Mouse (Mus musculus) forebrain, embryonic 15.5 days (tissue): Measurements from ENCODE around the gene Dusp9. TPM values are rescaled to one million over a fixed set of nuclear protein-coding genes. Genes with fewer than 3 reads are reported as not detected.

Experiments
- ATAC-seq: fragments of 200-750 bp; cut with Nextera tagmentation; replicated peaks from 2 replicates; pipeline ENCODE4 v1.8.0; 2017; ENCODE audit warnings: mild to moderate bottlenecking, moderate TSS enrichment, moderate library complexity
- H3K27ac ChIP-seq: fragments of 300-500 bp; sonication (generic); replicated peaks from 2 replicates; pipeline ENCODE4 v1.5.1; 2015; ENCODE audit warnings: mild to moderate bottlenecking, inconsistent platforms
- H3K27me3 ChIP-seq: fragments of 300-500 bp; sonication (generic); 2 replicates; pipeline ENCODE4 v1.6.1; 2015; ENCODE audit warnings: inconsistent platforms
- H3K36me3 ChIP-seq: fragments of 300-500 bp; sonication (generic); 2 replicates; pipeline ENCODE4 v1.6.1; 2015; ENCODE audit warnings: mild to moderate bottlenecking, inconsistent platforms
- H3K4me1 ChIP-seq: fragments of 300-500 bp; sonication (generic); 2 replicates; pipeline ENCODE4 v1.6.1; 2015; ENCODE audit warnings: inconsistent platforms
- H3K4me2 ChIP-seq: fragments of 300-500 bp; sonication (generic); replicated peaks from 2 replicates; pipeline ENCODE4 v1.6.1; 2015; ENCODE audit warnings: mild to moderate bottlenecking, inconsistent platforms
- H3K4me3 ChIP-seq: fragments of 300-500 bp; sonication (generic); 2 replicates; pipeline ENCODE4 v1.5.1; 2015; ENCODE audit warnings: mild to moderate bottlenecking, inconsistent platforms
- H3K9ac ChIP-seq: fragments of 300-500 bp; sonication (generic); replicated peaks from 2 replicates; pipeline ENCODE4 v1.6.1; 2015; ENCODE audit warnings: mild to moderate bottlenecking, inconsistent platforms
- H3K9me3 ChIP-seq: fragments of 300-500 bp; sonication (generic); 2 replicates; pipeline ENCODE4 v1.6.1; 2016; ENCODE audit warnings: inconsistent platforms
- WGBS: fragments of 180-500 bp; shearing (Covaris S2); methylation state at CpG from one replicate; pipeline ENCODE4 v1.1.7; 2015; ENCODE audit warnings: mixed read lengths; 5-methylcytosine and 5-hydroxymethylcytosine counted together
- polyA plus RNA-seq: library from polyadenylated mRNA; unstranded; fragments of >200 nt; fragmentation: Nextera tagmentation; extraction: Ambion mirVana; gene quantifications from 2 replicates; pipeline ENCODE4 v1.2.1, GENCODE M21; 2015

The Dusp9 gene
- polyA plus RNA-seq, 1 experiment from 2014 or later: 0.33 TPM

DNA sequence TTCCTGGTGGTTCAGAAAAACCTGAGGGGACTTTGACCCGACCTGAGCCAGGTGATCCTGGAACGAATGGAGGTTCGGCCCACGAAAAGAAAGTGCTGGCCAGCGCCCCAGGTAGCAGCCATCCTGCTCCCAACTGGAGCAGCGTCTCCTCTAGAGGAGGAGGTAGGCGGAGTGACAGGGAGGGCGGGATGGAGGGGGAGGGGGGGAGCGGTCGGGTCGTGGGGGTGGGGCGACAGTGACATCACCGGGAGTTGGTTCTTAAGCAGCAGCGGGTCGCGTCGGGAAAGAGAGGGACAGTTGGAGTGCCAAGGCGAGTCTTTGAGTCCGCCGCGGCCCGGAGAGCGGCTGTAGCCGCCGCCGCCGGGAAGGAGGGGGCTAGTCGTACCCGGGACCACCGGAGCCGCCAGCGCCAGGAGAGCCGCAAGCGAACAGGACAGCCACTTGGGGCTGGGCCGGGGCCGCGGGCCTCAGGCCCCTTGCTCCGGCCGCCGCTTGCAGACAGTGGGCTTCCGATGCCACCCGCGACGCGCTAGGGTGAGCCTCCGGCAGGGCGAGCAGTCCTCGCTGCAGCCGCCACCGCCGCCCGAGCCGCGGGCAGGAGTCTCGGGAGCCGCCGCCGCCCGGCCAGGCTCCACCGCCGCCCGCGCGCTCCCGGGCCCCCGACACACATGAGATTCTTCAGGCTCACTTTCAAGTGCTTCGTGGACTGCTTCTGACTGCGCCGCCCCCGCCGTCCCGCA is 33.8 kb downstream of the Dusp9 start, which contains the start of gene Slc6a8:
Gene Slc6a8 (plus strand): TSS at position 272 of the 740 bp plus-strand sequence.
- Histone ChIP-seq H3K9ac (peak within 1 kb of the TSS; percentile 68), H3K4me2 (peak within 1 kb of the TSS; percentile 66), H3K4me1 (peaks cover 22% of the 10 kb centered on the region), H3K36me3 (no peaks in the 10 kb centered on the region), H3K27me3 (no peaks in the 10 kb centered on the region), H3K27ac (peak within 1 kb of the TSS; percentile 62), H3K4me3 (peak within 1 kb of the TSS; percentile 67), H3K9me3 (no peaks in the 10 kb centered on the region)
- peak; percentile 78 for ATAC-seq
- WGBS: 19% methylated on average over 60 of the region's 72 CpGs

DNA sequence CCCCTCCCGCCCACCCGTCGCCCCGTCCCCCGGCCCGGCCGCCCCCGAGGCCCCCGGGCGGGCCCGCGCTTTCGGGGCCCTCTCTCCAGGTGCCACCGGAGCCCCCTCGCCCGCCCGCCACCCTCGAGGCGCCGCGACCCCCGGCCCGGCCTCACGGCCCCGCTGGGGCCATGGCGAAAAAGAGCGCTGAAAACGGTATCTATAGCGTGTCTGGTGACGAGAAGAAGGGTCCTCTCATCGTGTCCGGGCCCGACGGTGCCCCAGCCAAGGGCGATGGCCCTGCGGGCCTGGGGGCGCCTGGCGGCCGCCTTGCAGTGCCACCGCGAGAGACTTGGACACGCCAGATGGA is 34.4 kb downstream of the Dusp9 start:
- H3K9me3 ChIP-seq: no peaks in the 10 kb centered on the region
- peak overlapping the region; percentile 67 for H3K4me3 ChIP-seq
- WGBS: 16% methylated on average over 21 of the region's 42 CpGs
- peak; percentile 17 for ATAC-seq
- H3K27me3 ChIP-seq: no peaks in the 10 kb centered on the region
- peaks cover 22% of the 10 kb centered on the region for H3K4me1 ChIP-seq
- peak overlapping the region; percentile 66 for H3K4me2 ChIP-seq
- peak overlapping the region; percentile 68 for H3K9ac ChIP-seq
- peak overlapping the region; percentile 40 for H3K27ac ChIP-seq
- no peaks in the 10 kb centered on the region for H3K36me3 ChIP-seq

DNA sequence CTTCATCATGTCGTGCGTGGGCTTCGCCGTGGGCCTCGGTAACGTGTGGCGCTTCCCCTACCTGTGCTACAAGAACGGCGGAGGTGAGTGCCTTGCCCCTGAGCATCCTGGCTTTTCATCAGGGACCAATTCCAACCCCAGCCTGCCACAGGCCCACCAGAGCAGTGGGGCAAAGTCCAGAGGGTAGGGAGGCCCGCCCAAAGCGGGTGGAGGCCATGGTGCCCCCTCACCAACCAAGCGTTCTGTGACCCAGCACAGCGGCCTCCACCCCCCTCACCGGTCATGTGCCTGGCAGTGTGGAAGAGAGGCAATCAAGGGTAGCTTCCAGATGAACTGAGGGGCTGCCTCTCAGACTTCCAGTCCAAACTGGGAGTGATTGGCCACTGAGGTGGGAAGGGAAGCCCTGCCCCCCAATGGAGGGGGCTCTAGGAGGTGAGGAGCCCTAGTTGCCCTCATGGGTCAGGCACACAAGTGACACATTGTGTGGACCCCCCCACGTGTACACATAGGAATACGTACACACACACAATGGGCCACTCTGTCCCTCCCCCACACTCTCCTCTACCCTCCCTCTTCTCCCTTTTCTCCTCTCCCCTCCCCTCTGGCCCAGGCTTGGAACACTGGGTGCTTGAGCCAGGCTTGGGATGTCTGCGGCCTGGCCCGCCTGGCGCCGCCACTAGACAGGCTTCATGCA is 34.9 kb downstream of the Dusp9 start:
- Histone ChIP-seq H3K4me2 (peak overlapping the region; percentile 66), H3K9me3 (no peaks in the 10 kb centered on the region), H3K4me1 (peaks cover 22% of the 10 kb centered on the region), H3K27ac (peak overlapping the region; percentile 40), H3K4me3 (peak overlapping the region; percentile 67), H3K36me3 (no peaks in the 10 kb centered on the region), H3K9ac (peak overlapping the region; percentile 68), H3K27me3 (no peaks in the 10 kb centered on the region)
- 26% methylated on average over 20 of the region's 20 CpGs for WGBS
- peak; percentile 23 for ATAC-seq

- no peaks in the 10 kb centered on the region for H3K9me3 ChIP-seq
- H3K9ac ChIP-seq: peak overlapping the region; percentile 68
- peak overlapping the region; percentile 67 for H3K4me3 ChIP-seq
- H3K4me2 ChIP-seq: peak overlapping the region; percentile 66
- no peak for ATAC-seq
- no peaks in the 10 kb centered on the region; the same call in 1 of the 2 replicates for H3K36me3 ChIP-seq
- H3K27me3 ChIP-seq: no peaks in the 10 kb centered on the region
- peaks cover 22% of the 10 kb centered on the region for H3K4me1 ChIP-seq
- 73% methylated on average over 2 of the region's 2 CpGs for WGBS
- no peak overlapping the region for H3K27ac ChIP-seq
Observed at GRCm38 (mm10) chrX:73675231-73675630, 36.0 kb downstream of the Dusp9 start.

DNA sequence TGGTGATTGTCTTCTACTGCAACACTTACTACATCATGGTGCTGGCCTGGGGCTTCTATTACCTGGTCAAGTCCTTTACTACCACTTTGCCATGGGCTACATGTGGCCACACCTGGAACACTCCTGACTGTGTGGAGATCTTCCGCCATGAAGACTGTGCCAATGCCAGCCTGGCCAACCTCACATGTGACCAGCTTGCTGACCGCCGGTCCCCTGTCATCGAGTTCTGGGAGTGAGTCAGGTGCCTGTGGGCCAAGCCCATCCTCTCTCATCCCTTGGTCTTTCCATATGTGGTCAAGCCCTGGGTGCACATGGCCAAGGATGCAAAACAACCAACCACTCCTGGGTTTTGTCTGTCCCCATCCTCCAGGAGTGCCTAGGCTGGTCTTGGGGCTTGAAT is 37.4 kb downstream of the Dusp9 start:
- Histone ChIP-seq H3K27me3 (no peaks in the 10 kb centered on the region), H3K36me3 (peaks cover 3% of the 10 kb centered on the region; the same call in 1 of the 2 replicates), H3K4me3 (no peak overlapping the region), H3K4me2 (no peak overlapping the region), H3K9ac (no peak overlapping the region), H3K27ac (no peak overlapping the region), H3K4me1 (peaks cover 22% of the 10 kb centered on the region), H3K9me3 (no peaks in the 10 kb centered on the region)
- ATAC-seq: no peak
- WGBS: 94% methylated on average over 4 of the region's 4 CpGs

DNA sequence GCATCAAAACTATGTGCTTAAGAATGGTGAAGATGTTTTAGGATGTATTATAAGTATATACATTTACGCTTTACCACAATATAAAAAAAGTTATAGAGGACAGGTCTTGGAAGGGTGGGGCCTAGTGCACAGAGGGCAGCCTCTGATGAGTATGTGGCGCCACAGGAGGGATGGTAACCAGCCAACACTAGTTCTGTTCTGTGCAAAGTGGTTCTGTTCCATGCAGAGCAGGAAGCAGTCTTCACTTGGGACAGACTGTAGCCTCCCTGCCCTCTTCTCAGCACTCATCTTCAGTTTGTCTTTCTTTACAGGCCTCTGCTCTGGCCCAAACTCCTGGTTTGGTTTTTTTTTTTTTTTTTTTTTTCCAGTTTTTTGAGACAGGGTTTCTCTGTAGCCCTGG is 44.9 kb downstream of the Dusp9 start:
- no peak for ATAC-seq
- no peak overlapping the region for H3K4me2 ChIP-seq
- H3K27ac ChIP-seq: no peak overlapping the region
- peaks cover 12% of the 10 kb centered on the region; the same call in 1 of the 2 replicates for H3K36me3 ChIP-seq
- 89% methylated on average over 2 of the region's 2 CpGs for WGBS
- no peak overlapping the region for H3K4me3 ChIP-seq
- no peak overlapping the region for H3K9ac ChIP-seq
- H3K4me1 ChIP-seq: no peaks in the 10 kb centered on the region
- no peaks in the 10 kb centered on the region for H3K27me3 ChIP-seq
- no peaks in the 10 kb centered on the region for H3K9me3 ChIP-seq

DNA sequence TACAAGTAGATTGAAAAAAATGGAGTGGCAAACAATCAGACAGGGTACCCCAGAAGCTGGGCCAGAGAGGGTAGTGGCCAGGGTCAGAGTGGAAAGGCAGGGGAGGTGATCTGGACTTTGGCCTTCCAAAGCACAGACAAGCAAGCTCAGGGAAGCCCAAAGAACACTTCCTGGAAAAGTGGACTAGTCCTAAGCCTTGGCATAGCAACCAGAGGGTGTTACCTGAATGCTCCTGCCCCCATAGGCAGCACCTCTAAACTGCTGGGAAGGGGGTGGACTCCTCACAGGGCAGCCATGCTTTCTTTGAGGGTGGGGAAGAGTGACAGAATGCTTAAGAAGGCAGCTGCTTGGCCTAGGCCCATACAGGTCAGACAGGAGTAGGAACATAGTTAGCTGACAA is 45.8 kb downstream of the Dusp9 start:
- Histone ChIP-seq H3K36me3 (peaks cover 13% of the 10 kb centered on the region; the same call in 1 of the 2 replicates), H3K27ac (no peak overlapping the region), H3K4me1 (no peaks in the 10 kb centered on the region)

DNA sequence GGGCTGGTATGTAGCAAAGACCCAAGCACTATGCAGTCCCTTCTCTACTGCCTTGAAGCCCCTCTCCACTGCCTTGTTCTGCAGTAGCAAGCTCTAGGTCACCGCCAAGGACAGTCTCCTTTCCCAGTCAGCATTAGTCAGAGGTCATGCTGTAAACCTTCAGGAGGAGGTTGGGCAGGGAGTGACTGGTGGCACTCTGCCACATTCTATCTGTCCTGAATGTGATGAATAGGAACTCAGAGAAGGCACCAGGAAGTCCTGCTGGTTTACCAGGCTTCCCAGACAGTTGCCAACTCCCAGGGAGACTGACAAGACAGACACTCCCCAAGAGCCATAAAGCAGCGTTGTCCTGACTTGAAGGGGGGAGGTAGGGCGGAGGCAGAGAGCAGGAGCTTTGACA is 46.4 kb downstream of the Dusp9 start:
- Histone ChIP-seq H3K9me3 (no peaks in the 10 kb centered on the region), H3K4me2 (no peak overlapping the region), H3K36me3 (peaks cover 12% of the 10 kb centered on the region; the same call in 1 of the 2 replicates), H3K27me3 (no peaks in the 10 kb centered on the region), H3K4me1 (no peaks in the 10 kb centered on the region), H3K9ac (no peak overlapping the region), H3K4me3 (no peak overlapping the region), H3K27ac (no peak overlapping the region)
- ATAC-seq: no peak
- 81% methylated on average over 3 of the region's 3 CpGs for WGBS

More for the DNA sequence above, 45.8 kb downstream of the Dusp9 start:
- no peak overlapping the region for H3K4me2 ChIP-seq
- H3K9ac ChIP-seq: no peak overlapping the region
- H3K27me3 ChIP-seq: no peaks in the 10 kb centered on the region
- no peak for ATAC-seq
- H3K9me3 ChIP-seq: no peaks in the 10 kb centered on the region
- no peak overlapping the region for H3K4me3 ChIP-seq

GRCm38 (mm10) chrX:73690917-73691629 is 51.9 kb downstream of the Dusp9 start:
- Histone ChIP-seq H3K4me2 (no peak overlapping the region), H3K9ac (no peak overlapping the region), H3K9me3 (no peaks in the 10 kb centered on the region), H3K4me3 (no peak overlapping the region), H3K27ac (no peak overlapping the region), H3K27me3 (no peaks in the 10 kb centered on the region), H3K36me3 (peaks cover 8% of the 10 kb centered on the region; the same call in 1 of the 2 replicates), H3K4me1 (no peaks in the 10 kb centered on the region)
- 75% methylated on average over 5 of the region's 5 CpGs for WGBS
- ATAC-seq: peak; percentile 55; the same call in 1 of the 2 replicates

Other genes with a start within 250 kb of the Dusp9 start
- not detected in 2 replicates for gene Gm18336, start 240.7 kb upstream of the Dusp9 start, polyA plus RNA-seq
- gene Zfp92, start 228.3 kb upstream of the Dusp9 start, polyA plus RNA-seq: 0.62 and 0.72 TPM in 2 replicates
- gene Trex2, start 204.1 kb upstream of the Dusp9 start, polyA plus RNA-seq: not detected in 2 replicates
- gene Haus7, start 180.4 kb upstream of the Dusp9 start, polyA plus RNA-seq: 58.0 and 61.1 TPM in 2 replicates
- gene Bgn, start 155.8 kb upstream of the Dusp9 start, polyA plus RNA-seq: 12.8 and 13.4 TPM in 2 replicates
- 3.7 and 4.4 TPM in 2 replicates for gene Atp2b3, start 136.3 kb upstream of the Dusp9 start, polyA plus RNA-seq
- gene Pnck, start 20.7 kb downstream of the Dusp9 start, polyA plus RNA-seq: 105 and 109 TPM in 2 replicates
- 6.5 and 7.0 TPM in 2 replicates for gene Slc6a8, start 33.7 kb downstream of the Dusp9 start, polyA plus RNA-seq
- 98.3 and 101 TPM in 2 replicates for gene Bcap31, start 76.8 kb downstream of the Dusp9 start, polyA plus RNA-seq
- gene Abcd1, start 77.2 kb downstream of the Dusp9 start, polyA plus RNA-seq: 11.1 and 12.0 TPM in 2 replicates
- 0.14 and 0.15 TPM in 2 replicates for gene Plxnb3, start 117.7 kb downstream of the Dusp9 start, polyA plus RNA-seq
- gene Srpk3, start 135.0 kb downstream of the Dusp9 start, polyA plus RNA-seq: 1.5 and 1.8 TPM in 2 replicates
- gene Idh3g, start 147.5 kb downstream of the Dusp9 start, polyA plus RNA-seq: 224 and 230 TPM in 2 replicates
- gene Ssr4, start 147.6 kb downstream of the Dusp9 start, polyA plus RNA-seq: 126 and 133 TPM in 2 replicates
- 3.9 and 4.0 TPM in 2 replicates for gene Pdzd4, start 185.6 kb downstream of the Dusp9 start, polyA plus RNA-seq